Mouse (Mus musculus) retina, postnatal 1 day (tissue): Measurements from ENCODE around the gene Zap70.
"Not testable (repeated sequence)": the region's sequence is repeated elsewhere in the genome, so short reads cannot be mapped to it uniquely, and the experiment has no call there.

Experiments used
- DNase-seq: peaks from one replicate; pipeline ENCODE4 v3.0.0-alpha.2; 2012

Gene Zap70

GRCm38 (mm10) chr1:36780793-36781192 is 19.2 kb downstream of the Zap70 start:
- DNase-seq, result no peak

DNA sequence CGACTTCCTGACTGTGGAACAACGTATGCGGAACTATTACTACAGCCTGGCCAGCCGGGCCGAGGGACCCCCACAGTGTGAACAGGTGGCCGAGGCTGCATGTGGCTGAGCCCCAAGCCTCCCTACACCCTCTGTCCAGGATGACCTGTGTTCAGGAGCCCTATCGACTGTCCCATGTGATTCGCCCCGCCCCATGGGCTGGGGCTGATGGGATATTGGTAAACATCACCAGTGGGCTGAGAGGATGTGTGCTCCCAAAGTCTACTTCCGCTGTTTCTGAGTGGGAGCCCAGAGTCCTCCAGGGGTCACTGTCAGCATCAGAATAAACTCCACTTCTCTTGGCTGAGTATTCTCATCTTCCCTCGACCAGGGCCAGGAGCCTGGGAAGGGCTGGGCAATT is 20.9 kb downstream of the Zap70 start:
- DNase-seq, result no peak

DNA sequence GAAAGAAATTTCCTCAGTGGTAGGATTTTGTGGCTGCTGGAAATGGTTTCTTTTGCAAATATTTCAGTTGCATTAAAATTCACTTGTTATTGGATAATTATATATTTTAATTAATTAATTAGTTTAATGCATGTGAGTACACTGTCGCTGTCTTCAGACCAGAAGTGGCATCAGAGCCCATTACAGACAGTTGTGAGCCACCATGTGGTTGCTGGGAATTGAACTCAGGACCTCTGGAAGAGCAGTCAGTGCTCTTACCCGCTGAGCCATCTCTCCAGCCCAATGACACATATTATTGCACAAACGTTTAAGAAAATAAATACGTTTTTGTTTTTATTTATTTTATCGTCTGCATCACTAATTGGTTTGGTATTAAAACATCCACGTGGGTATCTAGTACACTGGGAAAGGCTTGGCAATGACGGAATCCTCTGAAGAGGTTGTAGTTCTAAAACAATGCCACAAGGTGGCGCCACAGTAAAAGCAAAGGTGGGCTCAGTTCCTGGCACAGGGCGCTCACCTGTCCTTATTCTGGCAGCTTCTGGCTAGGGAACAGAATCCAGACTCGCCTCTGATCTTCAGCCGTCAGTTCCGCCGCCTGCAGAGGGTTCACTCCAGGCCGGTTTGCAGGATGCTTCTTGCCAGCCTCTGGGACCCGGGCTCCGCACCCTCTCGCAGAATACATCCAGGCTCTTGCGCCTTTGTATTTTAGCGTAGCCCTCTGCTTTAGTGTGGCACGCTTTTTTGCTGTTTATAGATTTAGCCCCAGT is 23.0 kb downstream of the Zap70 start:
- peak; percentile 85 for DNase-seq

GRCm38 (mm10) chr1:36785238-36785641 is 23.6 kb downstream of the Zap70 start:
- DNase-seq, result peak; percentile 62

DNA sequence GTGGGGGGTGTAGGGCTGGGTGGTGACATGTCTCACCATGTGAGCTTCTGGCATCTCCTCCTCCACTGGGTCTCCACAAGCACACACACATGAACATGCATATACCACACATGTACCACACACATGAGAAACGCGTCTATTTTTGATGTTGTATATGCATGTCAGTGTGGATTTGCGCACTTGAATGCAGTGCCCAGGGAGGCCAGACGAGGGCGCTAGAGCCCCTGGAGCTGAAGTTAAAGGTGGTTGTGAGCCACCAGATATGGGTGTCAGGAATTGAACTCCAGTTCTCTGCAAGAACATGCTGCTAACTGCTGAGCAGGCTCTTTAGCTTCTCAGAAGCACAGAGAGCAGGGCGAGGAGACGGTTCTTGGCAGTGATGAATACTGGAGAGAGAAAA is 24.8 kb downstream of the Zap70 start:
- DNase-seq, result no peak

- peak; percentile 81 for DNase-seq
Observed at GRCm38 (mm10) chr1:36789416-36789815, 27.8 kb downstream of the Zap70 start.

DNA sequence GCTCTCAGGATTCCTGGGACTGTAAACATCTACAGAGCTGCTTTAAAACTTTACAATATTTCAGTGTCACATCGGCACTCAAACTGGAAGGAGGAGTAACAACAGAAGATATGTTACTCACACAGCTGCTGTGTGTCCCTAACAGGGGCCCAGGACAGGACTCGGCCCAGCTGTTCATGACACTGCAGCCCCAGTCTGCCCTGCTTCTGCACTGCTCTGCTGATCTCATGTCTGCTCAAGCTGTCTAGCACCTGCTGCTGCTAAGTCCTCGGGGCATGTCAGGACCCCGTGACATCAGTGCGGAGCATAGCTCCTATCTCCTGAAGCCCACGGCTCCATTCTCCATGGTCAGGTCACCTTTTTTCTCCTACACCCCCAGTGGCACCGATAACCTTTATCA is 35.1 kb downstream of the Zap70 start:
- no peak for DNase-seq

DNA sequence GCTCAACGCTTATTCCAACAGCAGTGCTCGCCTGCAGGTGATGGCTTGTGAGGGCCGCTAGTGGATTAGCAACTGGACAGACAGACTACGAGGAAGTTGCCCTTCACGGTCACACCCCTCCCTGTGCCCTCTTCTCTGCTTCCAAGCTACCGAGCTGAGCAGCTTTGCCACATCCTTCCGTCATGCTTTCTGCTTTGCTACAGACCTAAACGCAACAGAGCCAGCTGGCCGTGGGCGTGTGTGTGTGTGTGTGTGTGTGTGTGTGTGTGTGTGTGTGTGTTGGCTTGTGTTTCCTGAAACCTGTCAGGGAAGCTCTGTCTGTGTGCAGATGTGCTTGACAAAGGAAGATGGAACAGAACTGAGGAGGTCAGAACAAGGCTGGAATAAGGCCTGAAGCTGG is 35.9 kb downstream of the Zap70 start:
- DNase-seq, result no peak

DNA sequence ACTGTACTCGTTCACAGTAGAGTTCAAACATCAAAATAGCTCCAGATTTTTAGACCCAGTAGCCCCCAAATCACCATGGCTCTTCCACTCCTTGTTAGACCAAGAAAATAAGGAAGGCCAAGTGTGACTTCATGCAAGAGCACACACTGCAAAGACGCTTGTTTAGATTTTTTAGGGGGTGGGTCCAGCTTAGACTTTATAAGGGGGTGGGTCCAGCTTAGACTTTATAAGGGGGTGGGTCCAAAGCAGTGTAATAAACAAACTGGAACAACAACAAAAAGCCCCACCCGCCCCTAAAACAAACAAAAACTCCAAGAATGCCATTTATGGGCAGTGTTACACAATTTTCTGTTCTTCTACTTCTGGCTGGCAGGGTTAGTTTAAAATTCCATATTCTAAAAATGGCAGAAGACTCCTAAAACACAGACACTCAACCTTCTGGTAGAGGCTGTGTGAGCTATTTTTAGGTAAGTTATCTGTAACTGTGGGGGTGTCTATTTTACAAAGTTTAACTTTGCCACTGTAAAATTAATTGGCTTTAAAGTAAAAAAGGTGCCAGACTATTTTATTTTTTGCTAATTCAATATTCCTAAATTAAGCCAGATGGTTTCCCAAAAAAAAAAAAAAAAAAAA is 38.9 kb downstream of the Zap70 start:
- no peak for DNase-seq

DNA sequence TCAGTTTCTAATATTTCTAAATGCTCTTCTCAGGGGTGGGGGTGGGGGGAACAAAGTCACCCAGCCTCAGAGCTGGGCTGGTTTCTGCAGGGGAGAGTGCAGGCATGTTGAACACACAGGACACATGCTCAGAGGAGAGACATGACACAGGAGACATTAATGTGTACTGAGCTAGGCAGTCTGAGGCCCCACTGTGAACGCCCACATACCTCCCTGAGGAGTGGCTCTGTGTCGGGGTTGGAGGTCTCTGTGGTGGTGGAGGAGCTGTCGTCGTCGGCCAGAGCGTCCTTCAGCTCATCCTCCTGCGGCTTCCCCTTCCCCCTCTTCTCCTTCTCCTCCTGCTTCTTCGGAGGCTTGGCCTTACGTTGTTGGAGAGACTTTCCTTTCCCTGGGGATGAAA is 42.7 kb downstream of the Zap70 start:
- DNase-seq, result no peak

DNA sequence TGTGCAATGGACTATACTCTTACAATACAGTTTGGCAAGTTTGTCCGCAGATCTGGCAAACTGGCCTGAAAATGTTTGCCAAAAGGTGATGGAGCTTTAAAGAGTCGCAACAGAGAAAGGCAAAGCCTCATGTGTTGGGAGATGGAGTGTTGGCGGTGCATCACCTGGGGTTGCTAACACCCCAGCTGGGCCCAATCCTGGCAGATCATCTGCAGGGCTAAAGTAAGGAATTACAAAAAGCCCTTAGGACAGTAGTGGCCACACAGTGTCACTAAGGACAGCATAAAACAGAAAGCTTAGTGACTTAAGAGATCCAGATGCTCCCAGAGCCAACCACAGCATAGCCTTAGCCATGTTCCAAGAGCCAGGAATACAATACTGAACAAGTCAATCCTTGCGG is 43.2 kb downstream of the Zap70 start:
- DNase-seq, result no peak

DNA sequence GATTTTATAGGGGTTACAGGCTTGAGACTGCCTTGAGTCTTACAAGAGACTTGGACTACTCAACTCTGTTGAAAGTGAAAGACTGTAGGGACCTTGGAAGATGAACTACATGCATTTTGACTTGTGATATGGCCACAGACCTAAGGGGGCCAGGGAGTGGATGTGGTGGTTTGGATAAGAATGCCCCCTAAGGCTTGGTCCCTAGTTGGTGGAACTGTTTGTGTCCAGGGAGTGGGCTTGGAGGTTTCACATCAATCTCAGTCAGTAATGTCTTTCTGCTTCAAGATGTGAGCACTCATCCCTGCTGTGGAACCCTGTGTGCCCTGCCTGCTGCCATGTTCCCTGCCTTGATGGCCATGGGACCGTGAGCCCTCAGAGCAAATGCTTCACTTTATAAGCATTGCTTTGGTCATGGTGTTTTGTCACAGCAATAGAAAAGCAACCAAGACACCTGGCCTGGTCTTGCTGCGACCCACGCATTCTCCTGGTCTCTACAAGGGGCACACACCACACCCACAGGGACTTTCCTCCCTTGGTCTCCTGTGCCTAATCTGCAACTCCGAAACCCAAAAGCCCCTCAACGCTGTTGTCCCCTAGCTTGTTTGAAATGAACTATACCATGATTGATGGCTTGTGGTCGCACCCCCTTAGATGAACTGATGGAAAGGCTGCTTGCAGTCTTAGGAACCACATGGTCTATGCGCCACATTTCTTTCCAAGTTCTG is 44.7 kb downstream of the Zap70 start:
- no peak for DNase-seq

DNA sequence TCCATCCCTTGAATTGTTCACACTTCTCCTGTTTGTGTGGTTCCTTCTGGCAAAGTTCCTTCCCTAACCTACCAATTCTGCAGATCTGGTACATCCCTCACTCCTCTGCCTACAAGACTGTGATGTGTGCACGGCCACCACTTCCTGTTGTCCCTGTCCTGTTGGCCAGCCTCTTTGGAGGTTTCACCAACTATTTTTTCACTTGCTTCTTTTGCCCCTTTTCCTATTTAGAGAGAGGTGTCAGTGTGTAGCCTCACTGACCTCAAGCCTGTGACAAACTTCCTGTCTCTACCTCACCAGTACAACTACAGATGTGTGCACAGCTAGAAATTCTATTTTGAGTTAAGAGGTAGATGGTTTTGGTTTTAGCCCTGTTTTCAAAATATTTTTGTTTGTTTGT is 45.5 kb downstream of the Zap70 start:
- DNase-seq, result no peak

GRCm38 (mm10) chr1:36807782-36808565 is 46.4 kb downstream of the Zap70 start:
- no peak for DNase-seq

GRCm38 (mm10) chr1:36811806-36812205 is 50.2 kb downstream of the Zap70 start:
- no peak for DNase-seq

DNA sequence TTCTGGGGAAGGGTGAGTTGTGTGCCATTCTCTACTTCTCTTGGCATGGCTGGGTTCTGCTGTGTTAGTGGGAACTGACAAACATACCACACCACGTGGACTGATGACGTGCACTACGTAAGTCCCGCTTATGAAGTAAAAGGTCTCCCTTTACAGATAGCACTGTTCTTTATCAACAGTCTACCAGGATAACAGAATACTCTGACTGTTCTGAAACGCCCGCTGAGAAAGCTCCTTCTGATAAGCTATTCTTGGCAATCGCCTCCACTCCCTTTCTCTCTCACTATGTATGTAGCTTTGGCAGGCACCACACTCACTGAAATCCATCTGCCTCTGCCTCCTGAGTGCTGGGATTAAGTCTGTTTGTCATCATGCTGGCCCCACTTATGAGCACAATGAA is 51.8 kb downstream of the Zap70 start:
- no peak for DNase-seq

DNA sequence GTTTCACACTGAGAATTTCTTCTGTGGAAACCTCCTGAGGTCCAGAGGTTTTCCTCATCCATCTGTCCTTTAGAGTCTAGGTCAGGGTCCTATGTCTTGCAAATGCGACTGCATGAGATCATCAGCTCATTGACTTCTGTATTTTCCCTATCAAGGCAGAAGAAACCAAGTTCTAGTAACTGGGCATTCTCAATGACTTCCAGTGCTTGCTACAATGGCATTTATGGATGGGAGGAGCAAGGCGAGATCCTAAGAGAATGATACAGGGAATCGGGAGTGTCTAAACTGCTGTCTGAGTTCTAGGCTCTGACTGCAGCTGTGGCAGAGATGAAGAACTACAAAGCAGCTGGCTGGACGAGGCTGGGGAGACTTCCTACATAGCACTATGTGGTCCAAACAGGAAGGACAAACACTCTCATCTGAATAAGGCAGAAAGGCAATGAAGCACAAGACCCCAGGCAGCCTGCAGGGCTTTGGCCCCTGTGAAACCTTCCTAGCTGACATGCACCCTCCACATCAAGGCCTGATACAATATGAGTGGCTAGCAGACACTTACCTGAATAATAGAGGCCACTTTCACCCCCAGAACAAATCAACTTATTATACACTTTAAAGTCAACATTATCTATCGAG is 52.8 kb downstream of the Zap70 start:
- no peak for DNase-seq

GRCm38 (mm10) chr1:36815166-36815565 is 53.6 kb downstream of the Zap70 start:
- DNase-seq, result no peak

GRCm38 (mm10) chr1:36821918-36822317 is 60.3 kb downstream of the Zap70 start:
- DNase-seq, result not testable (repeated sequence)

DNA sequence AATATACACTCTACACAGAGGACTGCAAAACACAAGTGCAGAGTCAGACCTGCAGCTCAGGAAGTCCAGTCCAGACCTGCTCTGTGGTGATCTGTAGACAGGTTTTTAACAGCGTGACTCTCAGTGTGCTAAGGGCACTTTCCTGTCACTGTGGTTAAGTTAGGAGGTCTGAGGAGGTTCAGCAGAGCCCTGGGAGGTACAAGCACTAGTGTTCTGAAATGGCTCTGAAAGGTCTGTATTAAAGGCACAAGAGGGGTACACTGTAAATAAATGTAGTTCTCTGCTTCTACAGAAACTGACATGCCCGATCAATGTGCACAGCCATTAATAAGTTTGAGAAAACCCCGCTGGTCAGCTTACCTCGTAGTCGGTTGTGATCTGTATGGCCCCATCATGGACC is 62.8 kb downstream of the Zap70 start:
- DNase-seq, result no peak

DNA sequence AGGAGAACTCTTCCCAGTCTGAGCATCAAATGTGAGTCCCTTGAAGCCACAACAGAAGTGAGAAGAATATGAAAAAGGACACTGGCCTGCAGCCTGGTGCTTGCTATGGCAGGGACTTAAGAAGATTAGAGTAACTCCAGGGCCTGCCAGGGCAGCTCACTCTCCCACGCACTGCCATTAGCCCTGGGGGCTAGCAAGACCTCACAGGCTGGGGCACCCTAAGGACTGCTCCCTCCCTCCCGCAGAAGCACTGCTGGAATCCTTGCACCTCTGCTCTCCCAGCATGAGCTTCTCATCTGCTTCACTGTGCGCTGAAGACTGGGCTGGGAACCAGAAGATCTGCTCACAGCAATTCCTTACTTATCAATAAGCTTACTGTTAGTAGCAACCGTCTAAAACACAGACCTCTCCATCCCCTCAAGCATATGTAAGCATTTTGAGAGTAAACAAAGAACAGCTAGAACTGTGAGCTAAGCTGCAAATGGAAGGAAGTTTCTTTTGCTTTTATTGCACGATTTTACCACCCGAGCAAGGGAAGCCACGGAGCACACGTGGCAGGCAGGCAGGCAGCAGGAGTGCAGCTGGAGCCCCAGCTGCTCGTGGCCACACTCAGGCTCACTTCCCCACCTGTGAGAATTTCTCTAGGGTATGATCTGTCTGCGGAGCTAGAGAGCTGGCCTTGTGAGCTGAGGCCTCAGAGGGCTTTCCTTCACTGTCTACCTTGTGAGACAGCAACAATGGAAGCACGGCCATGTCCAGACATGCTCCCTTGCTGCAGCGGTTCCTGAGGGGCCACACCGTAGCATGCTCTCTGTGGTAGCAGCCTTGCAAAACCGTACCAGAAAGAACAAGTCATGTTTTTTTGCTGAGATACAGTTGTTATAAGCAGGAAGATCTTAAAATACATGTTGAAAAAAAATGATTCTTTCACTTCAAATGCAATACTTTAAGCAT is 69.6 kb downstream of the Zap70 start:
- peak; percentile 60 for DNase-seq
